Mouse (Mus musculus): ENCODE results near the gene Cetn3. TPM values are rescaled to one million over a fixed set of nuclear protein-coding genes. Genes with fewer than 3 reads are reported as not detected.
A peak's percentile ranks its signal among the peaks of the same experiment; 100 is the strongest.

Cetn3 gene
- total and polyA plus RNA-seq, 3 experiments: 55.6 to 211 (median 158) TPM

DNA sequence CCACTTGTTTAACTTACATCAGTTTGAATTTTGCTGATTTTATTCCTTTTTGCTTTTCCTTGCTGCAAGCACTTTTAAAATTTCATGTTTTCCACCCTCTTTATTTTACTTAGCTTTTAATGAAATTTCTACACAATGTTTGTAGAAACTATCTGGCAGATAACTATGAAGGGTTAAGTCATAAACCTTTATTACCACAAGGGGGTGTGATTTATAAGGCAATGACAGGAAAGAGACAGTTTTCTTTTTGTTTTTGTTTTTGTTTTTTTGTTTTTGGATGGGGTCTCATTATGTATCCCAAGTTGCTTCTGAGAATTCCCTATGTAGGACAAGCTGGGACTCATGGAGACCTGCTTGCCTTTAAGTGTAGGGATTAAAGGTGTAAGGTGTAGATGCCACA lies 39.9 kb downstream of the Cetn3 start:
- H3K4me1 ChIP-seq (ENCODE audit: control insufficient read depth in 1 of 2, insufficient read depth in 2 of 2): no peaks in the 10 kb centered on the region
- H3K9ac ChIP-seq (ENCODE audit: insufficient read depth, low read depth): no peak overlapping the region
- no peak overlapping the region for H3K4me3 ChIP-seq (replicated peaks in 1 of 3; ENCODE audit: low read depth in 2 of 3, low read length in 2 of 3, poor library complexity in 1 of 3)
- H3K27me3 ChIP-seq (replicated peaks): no peaks in the 10 kb centered on the region
- no peak overlapping the region for H3K4me2 ChIP-seq (ENCODE audit: insufficient read depth, low read depth, poor library complexity, severe bottlenecking)
- H3K79me2 ChIP-seq (replicated peaks; ENCODE audit: control insufficient read depth, extremely low read depth, insufficient read depth, poor library complexity, severe bottlenecking): no peaks in the 10 kb centered on the region
- no peak for TF ChIP-seq ELF1 (IDR thresholded peaks at IDR 0.05; ENCODE audit: low read depth, low read length)
- TF ChIP-seq RAD21 (IDR thresholded peaks at IDR 0.05; ENCODE audit: low read depth, low read length): peak; percentile 44
- peak in 1 of 2 experiments; percentile 34; a peak in 2 of 4 replicates for TF ChIP-seq CTCF (conservative IDR thresholded peaks at IDR 0.05 in 1 of 2, IDR thresholded peaks at IDR 0.05 in 1 of 2; ENCODE audit: low read depth in 2 of 2, low read length in 2 of 2)
- TF ChIP-seq MXI1 (IDR thresholded peaks at IDR 0.05; ENCODE audit: low read depth, low read length): no peak
- no peaks in the 10 kb centered on the region for H3K36me3 ChIP-seq (replicated peaks in 1 of 2; ENCODE audit: control insufficient read depth in 1 of 2, insufficient read depth in 1 of 2, low read length in 1 of 2)
- no peaks in the 10 kb centered on the region for H3K9me3 ChIP-seq (replicated peaks; ENCODE audit: low read length)
- dilution Hi-C loops (cut with MboI; ENCODE audit: extremely low pct_ligation_motif_present, extremely low pct_unique_long_range_greater_than_20kb, low sequenced_read_pairs): no loop called here
- DNase-seq (ENCODE audit: extremely low read depth): no peak
- in situ Hi-C loops (cut with MboI; ENCODE audit: low pct_ligation_motif_present, low pct_unique_long_range_greater_than_20kb, low sequenced_read_pairs): no loop called here
- no peak overlapping the region for H3K27ac ChIP-seq (ENCODE audit: insufficient read depth, low read depth)

DNA sequence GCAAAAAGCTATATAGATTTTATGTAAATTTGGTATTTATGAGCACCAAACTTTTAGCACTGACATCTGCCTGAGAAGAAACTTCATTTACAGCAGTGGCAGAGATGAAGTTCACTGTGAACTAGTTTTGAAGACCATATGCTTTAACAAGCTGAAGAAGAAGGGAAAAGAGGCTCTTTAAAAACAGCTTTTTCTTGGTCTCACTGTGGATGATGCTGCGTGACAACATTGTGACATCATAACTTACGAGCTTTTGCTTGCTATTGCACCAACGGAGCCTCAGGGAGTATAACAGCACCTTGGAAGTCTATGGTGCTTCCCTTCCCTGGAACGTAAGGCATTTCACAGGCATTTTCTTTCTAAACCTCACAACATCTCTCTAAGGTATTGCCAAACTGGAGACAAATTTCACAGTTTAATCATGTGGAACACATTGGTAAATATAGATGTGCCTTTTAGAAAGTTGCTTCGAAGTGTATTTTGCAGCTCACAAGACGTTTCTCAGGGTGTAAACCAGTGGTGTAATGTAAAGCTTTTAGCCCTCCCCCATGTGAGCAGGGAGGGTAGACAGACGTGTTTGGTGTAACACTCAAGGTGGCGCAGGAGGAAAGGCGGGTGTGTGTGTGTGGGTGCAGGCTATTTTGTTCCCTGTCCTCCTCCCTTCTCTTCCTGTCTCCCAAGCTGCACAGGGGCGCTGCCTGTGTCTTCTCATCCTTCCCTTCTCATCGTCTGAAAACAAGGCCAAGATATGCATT lies 41.9 kb downstream of the Cetn3 start:
- Histone ChIP-seq H3K4me3 (replicated peaks in 1 of 3; ENCODE audit: low read depth in 2 of 3, low read length in 2 of 3, poor library complexity in 1 of 3) (no peak overlapping the region), H3K79me2 (replicated peaks; ENCODE audit: control insufficient read depth, extremely low read depth, insufficient read depth, poor library complexity, severe bottlenecking) (no peaks in the 10 kb centered on the region), H3K9me3 (replicated peaks; ENCODE audit: low read length) (no peaks in the 10 kb centered on the region), H3K4me1 (ENCODE audit: control insufficient read depth in 1 of 2, insufficient read depth in 2 of 2) (no peaks in the 10 kb centered on the region), H3K27ac (ENCODE audit: insufficient read depth, low read depth) (no peak overlapping the region), H3K4me2 (ENCODE audit: insufficient read depth, low read depth, poor library complexity, severe bottlenecking) (no peak overlapping the region), H3K36me3 (replicated peaks in 1 of 2; ENCODE audit: control insufficient read depth in 1 of 2, insufficient read depth in 1 of 2, low read length in 1 of 2) (no peaks in the 10 kb centered on the region), H3K27me3 (replicated peaks) (no peaks in the 10 kb centered on the region), H3K9ac (ENCODE audit: insufficient read depth, low read depth) (no peak overlapping the region)
- TF ChIP-seq MYC (IDR thresholded peaks at IDR 0.05; ENCODE audit: low read depth, low read length) (no peak), ZMIZ1 (IDR thresholded peaks at IDR 0.05; ENCODE audit: low read depth, low read length) (no peak), MAZ (IDR thresholded peaks at IDR 0.05; ENCODE audit: low read depth, low read length) (no peak), TCF12 (IDR thresholded peaks at IDR 0.05; ENCODE audit: low read depth, low read length) (no peak), POLR2A (IDR thresholded peaks at IDR 0.05; ENCODE audit: low read depth, low read length) (no peak), ETS1 (conservative IDR thresholded peaks at IDR 0.05; ENCODE audit: low read depth, low read length) (no peak), TBP (conservative IDR thresholded peaks at IDR 0.05; ENCODE audit: low read depth, low read length) (no peak), NRF1 (IDR thresholded peaks at IDR 0.05; ENCODE audit: low read depth, low read length) (no peak), KAT2A (IDR thresholded peaks at IDR 0.05; ENCODE audit: insufficient replicate concordance, low read length) (no peak), USF2 (conservative IDR thresholded peaks at IDR 0.05; ENCODE audit: low read depth, low read length) (no peak), NELFE (IDR thresholded peaks at IDR 0.05; ENCODE audit: low read depth, low read length) (no peak), MAX (IDR thresholded peaks at IDR 0.05; ENCODE audit: low read length) (no peak), ZC3H11A (IDR thresholded peaks at IDR 0.05; ENCODE audit: low read depth, low read length) (no peak), RCOR1 (conservative IDR thresholded peaks at IDR 0.05; ENCODE audit: low read depth, low read length) (no peak), E2F4 (IDR thresholded peaks at IDR 0.05; ENCODE audit: insufficient replicate concordance, low read depth, low read length) (no peak), CHD1 (IDR thresholded peaks at IDR 0.05; ENCODE audit: low read depth, low read length) (no peak), PAX5 (IDR thresholded peaks at IDR 0.05; ENCODE audit: low read length) (no peak)
- dilution Hi-C loops (cut with MboI; ENCODE audit: extremely low pct_ligation_motif_present, extremely low pct_unique_long_range_greater_than_20kb, low sequenced_read_pairs): no loop called here
- DNase-seq (ENCODE audit: extremely low read depth): no peak
- in situ Hi-C loops (cut with MboI; ENCODE audit: low pct_ligation_motif_present, low pct_unique_long_range_greater_than_20kb, low sequenced_read_pairs): no loop called here
